Mouse (Mus musculus) CH12.LX (cell line): ENCODE measurements around the gene Gbp5. TPM values are rescaled to one million over a fixed set of nuclear protein-coding genes. Genes with fewer than 3 reads are reported as not detected.
"Not testable (repeated sequence)": the region's sequence is repeated elsewhere in the genome, so short reads cannot be mapped to it uniquely, and the experiment has no call there.

Experiments used
- DNase-seq: peaks from one replicate; pipeline ENCODE4 v3.0.0-alpha.2; 2013; ENCODE audit errors: extremely low read depth
- H3K27ac ChIP-seq: 2 replicates; pipeline ENCODE4 v1.5.1; 2012; ENCODE audit warnings: low read depth, mild to moderate bottlenecking, control low read depth, moderate library complexity; ENCODE audit not compliant: insufficient read depth
- H3K27me3 ChIP-seq: replicated peaks from 2 replicates; pipeline ENCODE3; 2012; ENCODE audit warnings: inconsistent platforms
- H3K36me3 ChIP-seq, 2 experiments: replicated peaks in 1 of 2; 2 replicates each; pipeline versions ENCODE3 to v1.6.1; 2012; ENCODE audit warnings: inconsistent platforms in 1 of 2, low read length in 1 of 2, mild to moderate bottlenecking in 1 of 2, mixed read lengths in 1 of 2, moderate library complexity in 1 of 2; ENCODE audit not compliant: control insufficient read depth in 1 of 2, insufficient read depth in 1 of 2
- H3K4me1 ChIP-seq, 2 experiments: 2 replicates each; pipeline ENCODE4 v1.6.1; 2012; ENCODE audit warnings: inconsistent platforms in 1 of 2, moderate library complexity in 1 of 2; ENCODE audit not compliant: insufficient read depth in 2 of 2, control insufficient read depth in 1 of 2
- H3K4me2 ChIP-seq: 2 replicates; pipeline ENCODE4 v1.6.1; 2012; ENCODE audit warnings: low read depth, mild to moderate bottlenecking, control low read depth; ENCODE audit not compliant: poor library complexity, insufficient read depth, severe bottlenecking
- H3K4me3 ChIP-seq, 3 experiments: fragments of 150-350 bp in 1 of 3; sonication (generic) in 1 of 3; replicated peaks in 1 of 3; 2 replicates each; pipeline versions ENCODE3 to v1.5.1; 2011 to 2012; ENCODE audit warnings: low read depth in 2 of 3, low read length in 2 of 3, mild to moderate bottlenecking in 2 of 3, moderate library complexity in 2 of 3, control low read depth in 1 of 3, improper control_type of control experiment in 1 of 3, inconsistent platforms in 1 of 3, mixed read lengths in 1 of 3; ENCODE audit not compliant: poor library complexity in 1 of 3
- H3K79me2 ChIP-seq: replicated peaks from 2 replicates; pipeline ENCODE4 v1.6.1; 2012; ENCODE audit warnings: mild to moderate bottlenecking, moderate library complexity; ENCODE audit not compliant: control insufficient read depth, poor library complexity, insufficient read depth, severe bottlenecking; ENCODE audit errors: extremely low read depth
- H3K9ac ChIP-seq: 2 replicates; pipeline ENCODE4 v1.6.1; 2012; ENCODE audit warnings: low read depth, mild to moderate bottlenecking, control low read depth, moderate library complexity; ENCODE audit not compliant: insufficient read depth
- H3K9me3 ChIP-seq: replicated peaks from 2 replicates; pipeline ENCODE3; 2012; ENCODE audit warnings: low read length, inconsistent platforms, mixed read lengths
- EP300 ChIP-seq: IDR thresholded peaks from 2 replicates; pipeline ENCODE4 v1.6.1; 2011; ENCODE audit warnings: low read length, improper control_type of control experiment
- IRF4 ChIP-seq: IDR thresholded peaks from 2 replicates; pipeline ENCODE4 v1.6.1; 2014; ENCODE audit warnings: low read depth, mild to moderate bottlenecking, inconsistent platforms, low read length, improper control_type of control experiment
- JUN ChIP-seq: IDR thresholded peaks from 2 replicates; pipeline ENCODE4 v1.6.1; 2011; ENCODE audit warnings: low read depth, mild to moderate bottlenecking, low read length, improper control_type of control experiment, moderate library complexity; ENCODE audit not compliant: insufficient read depth
- JUND ChIP-seq: conservative IDR thresholded peaks from 2 replicates; pipeline ENCODE4 v1.6.1; 2011; ENCODE audit warnings: low read depth, low read length, improper control_type of control experiment
- KAT2A ChIP-seq: IDR thresholded peaks from 2 replicates; pipeline ENCODE4 v1.6.1; 2012; ENCODE audit warnings: low read length, improper control_type of control experiment, inconsistent platforms; ENCODE audit not compliant: insufficient replicate concordance
- MEF2A ChIP-seq: IDR thresholded peaks from 2 replicates; pipeline ENCODE4 v1.6.1; 2014; ENCODE audit warnings: low read depth, mild to moderate bottlenecking, inconsistent platforms, low read length, improper control_type of control experiment, borderline replicate concordance
- MXI1 ChIP-seq: IDR thresholded peaks from 2 replicates; pipeline ENCODE4 v1.6.1; 2011; ENCODE audit warnings: mild to moderate bottlenecking, low read depth, low read length, improper control_type of control experiment
- dilution Hi-C: fragments of 300-500 bp; cut with MboI; formaldehyde crosslinking; loops from 2 replicates; pipeline ENCODE4 v1.14.3; 2020; ENCODE audit warnings: low sequenced_read_pairs; ENCODE audit not compliant: extremely low pct_unique_long_range_greater_than_20kb, extremely low pct_ligation_motif_present
- in situ Hi-C: fragments of 300-500 bp; cut with MboI; formaldehyde crosslinking; loops from 3 replicates; pipeline ENCODE4 v1.14.3; 2019; ENCODE audit warnings: low sequenced_read_pairs, low pct_ligation_motif_present, low pct_unique_long_range_greater_than_20kb, mixed read lengths
- polyA plus RNA-seq: library from polyadenylated mRNA; unstranded; fragments of >175 nt; gene quantifications from 2 replicates; pipeline ENCODE4 v1.2.1, GENCODE M21; 2012; ENCODE audit warnings: low read depth; ENCODE audit not compliant: insufficient read length
- total RNA-seq, 2 experiments: library from RNA; depleted of rRNA; stranded (reverse); fragments of 300-350 nt in 1 of 2; fragments of >200 nt in 1 of 2; gene quantifications; 2 replicates each; pipeline ENCODE4 v1.2.3; 2012 to 2014

The Gbp5 gene
- total and polyA plus RNA-seq, 3 experiments, result 1.3 to 16.1 (median 4.8) TPM

GRCm38 (mm10) chr3:142535667-142536066 lies 41.9 kb downstream of the Gbp5 start:
- dilution Hi-C loops, result no loop called here
- no peaks in the 10 kb centered on the region for H3K36me3 ChIP-seq
- TF ChIP-seq EP300 (peak; percentile 30; the same call in 1 of the 2 replicates), MXI1 (no peak), JUND (peak; percentile 53; the same call in 1 of the 2 replicates), MEF2A (peak; percentile 78), KAT2A (no peak), JUN (peak; percentile 85)

GRCm38 (mm10) chr3:142541391-142541790 lies 47.6 kb downstream of the Gbp5 start:
- H3K4me3 ChIP-seq, result no peak overlapping the region
- no peak overlapping the region for H3K4me2 ChIP-seq
- H3K27me3 ChIP-seq, result no peaks in the 10 kb centered on the region
- no peak overlapping the region for H3K27ac ChIP-seq
- peaks cover 3 to 22% of the 10 kb centered on the region in 2 experiments for H3K36me3 ChIP-seq
- no peaks in the 10 kb centered on the region for H3K79me2 ChIP-seq
- TF ChIP-seq IRF4, result no peak
- peak; percentile 81 for TF ChIP-seq JUND
- TF ChIP-seq, all 38 proteins: peak for 1
- in situ Hi-C loops (no loop called here), dilution Hi-C loops (no loop called here)
- Histone ChIP-seq H3K9me3 (no peaks in the 10 kb centered on the region), H3K4me1 (peaks cover 0 to 10% of the 10 kb centered on the region in 2 experiments; a peak in 2 of 4 replicates), H3K9ac (no peak overlapping the region)
- DNase-seq, result no peak

More at GRCm38 (mm10) chr3:142535667-142536066, 41.9 kb downstream of the Gbp5 start:
- H3K4me3 ChIP-seq, result no peak overlapping the region
- no peaks in the 10 kb centered on the region for H3K9me3 ChIP-seq
- no peak for DNase-seq
- peaks cover 5 to 8% of the 10 kb centered on the region in 2 experiments for H3K4me1 ChIP-seq
- no peak overlapping the region for H3K27ac ChIP-seq
- H3K27me3 ChIP-seq, result no peaks in the 10 kb centered on the region
- in situ Hi-C loops, result no loop called here
- H3K9ac ChIP-seq, result no peak overlapping the region
- H3K4me2 ChIP-seq, result no peak overlapping the region
- H3K79me2 ChIP-seq, result no peaks in the 10 kb centered on the region

GRCm38 (mm10) chr3:142542776-142543175 lies 49.0 kb downstream of the Gbp5 start:
- H3K4me3 ChIP-seq, H3K4me2 ChIP-seq, H3K9me3 ChIP-seq, in situ Hi-C loops, dilution Hi-C loops, H3K4me1 ChIP-seq, H3K9ac ChIP-seq, H3K27ac ChIP-seq, H3K27me3 ChIP-seq, DNase-seq, H3K79me2 ChIP-seq: not testable (repeated sequence)
- peaks cover 3 to 24% of the 10 kb centered on the region in 2 experiments for H3K36me3 ChIP-seq
